In genomic region chr3:92998691-92999090, GRCm38 (mm10) we compare ENCODE assay signal across 9 mouse cellular contexts. TPM values are rescaled to one million over a fixed set of nuclear protein-coding genes. Genes with fewer than 3 reads are reported as not detected.
DNase-seq lines count a peak whose midpoint lies in the region; ATAC-seq and TF ChIP-seq lines count a peak whose summit lies in the region.
"Had no signal": no experiment of that assay in that cellular context is flagged by ENCODE, and none has a peak within 500 bp of the region (broad histone marks: within the 10 kb centered on the region; RNA-seq: fewer than 3 reads in every experiment).

No protein-coding gene starts in this region.

- no peak overlapping the region for H3K9ac ChIP-seq in intestine, embryonic 15.5 days

- no peaks in the 10 kb centered on the region for H3K9me3 ChIP-seq in intestine, embryonic 15.5 days
- no peaks in the 10 kb centered on the region for H3K9me3 ChIP-seq in midbrain, embryonic 10.5 days (replicated peaks)

- TF ChIP-seq CTCF in small intestine, adult 2 months (IDR thresholded peaks at IDR 0.05; ENCODE audit: extremely low read depth, insufficient read length, insufficient replicate concordance, low read depth, low read length) = peak; percentile 89

- H3K4me2 ChIP-seq in intestine, embryonic 15.5 days (replicated peaks) = no peak overlapping the region

- H3K27me3 ChIP-seq in intestine, embryonic 15.5 days (replicated peaks) = no peaks in the 10 kb centered on the region
- H3K27me3 ChIP-seq in midbrain, embryonic 10.5 days (ENCODE audit: low read depth, poor library complexity, severe bottlenecking) = no peaks in the 10 kb centered on the region
- H3K27me3 ChIP-seq in small intestine, adult 2 months (ENCODE audit: control insufficient read depth, insufficient read depth, low read length) = no peaks in the 10 kb centered on the region

- peak; percentile 82 for ATAC-seq in intestine, embryonic 15.5 days

- H3K4me1 ChIP-seq in intestine, embryonic 15.5 days (replicated peaks) = no peaks in the 10 kb centered on the region
- no peaks in the 10 kb centered on the region for H3K4me1 ChIP-seq in midbrain, embryonic 10.5 days
- H3K4me1 ChIP-seq in small intestine, adult 2 months (ENCODE audit: control insufficient read depth, insufficient read depth, insufficient read length, low read length) = no peaks in the 10 kb centered on the region

- peak; percentile 82 for DNase-seq in adipocyte (ENCODE audit: low spot score)
- DNase-seq in cerebellum, adult 9-11 months = peak; percentile 9
- DNase-seq in frontal cortex, postnatal 25 days (ENCODE audit: low spot score in 2 of 2) = peak; percentile 55 to 62
- DNase-seq in left cerebral cortex, postnatal 10 days (ENCODE audit: extremely low spot score in 1 of 2, low spot score in 2 of 2) = peak; percentile 74 to 82
- DNase-seq in midbrain, embryonic 10.5 days (ENCODE audit: low spot score) = peak; percentile 76
- no peak for DNase-seq in B cell, adult 2 months

- no peak overlapping the region for H3K27ac ChIP-seq in intestine, embryonic 15.5 days
- no peak overlapping the region for H3K27ac ChIP-seq in midbrain, embryonic 10.5 days (replicated peaks)
- H3K27ac ChIP-seq in small intestine, adult 2 months (ENCODE audit: insufficient read depth, low read depth, low read length) = no peak overlapping the region

- intact Hi-C loops in left cerebral cortex, postnatal 10 days (cut with DNase I) = no loop called here

- no peak overlapping the region for H3K4me3 ChIP-seq in intestine, embryonic 15.5 days (replicated peaks)
- H3K4me3 ChIP-seq in midbrain, embryonic 10.5 days = no peak overlapping the region
- H3K4me3 ChIP-seq in small intestine, adult 2 months (ENCODE audit: low read depth, low read length) = no peak overlapping the region

- WGBS in intestine, embryonic 15.5 days = 5% methylated on average over 7 of the region's 7 CpGs
- 7% methylated on average over 7 of the region's 7 CpGs for WGBS in midbrain, embryonic 10.5 days
- 3% methylated on average over 7 of the region's 7 CpGs for WGBS in small intestine, adult 2 months

- H3K36me3 ChIP-seq in intestine, embryonic 15.5 days = no peaks in the 10 kb centered on the region
- H3K36me3 ChIP-seq in midbrain, embryonic 10.5 days = no peaks in the 10 kb centered on the region
- H3K36me3 ChIP-seq in small intestine, adult 2 months (ENCODE audit: control insufficient read depth, insufficient read depth, low read length) = no peaks in the 10 kb centered on the region

- no peak for TF ChIP-seq POLR2A in small intestine, adult 2 months (IDR thresholded peaks at IDR 0.05; ENCODE audit: low read depth, low read length)

RNA-seq across cellular contexts. Expression of gene Lce3f, which starts 6.7 kb away (rescaled TPM):
- polyA plus RNA-seq in intestine, embryonic 15.5 days (2015; fragmentation: Nextera tagmentation; extraction: Ambion mirVana) = not detected in 2 replicates
- total RNA-seq in left cerebral cortex, postnatal 10 days (2021) = not detected
- polyA plus RNA-seq in midbrain, embryonic 10.5 days (2016; fragmentation: Nextera tagmentation; extraction: Ambion mirVana) = not detected in 2 replicates
- 0.63 TPM in 1 of 2 replicates, not detected in the other for polyA plus RNA-seq in small intestine, adult 2 months (2012; rRNA removed)
- polyA plus RNA-seq: heart, embryonic 14.5 days had no signal

RNA-seq across cellular contexts. Expression of gene Crct1, which starts 16.8 kb away (rescaled TPM):
- polyA plus RNA-seq in intestine, embryonic 15.5 days (2015; fragmentation: Nextera tagmentation; extraction: Ambion mirVana) = not detected in 2 replicates
- total RNA-seq in left cerebral cortex, postnatal 10 days (2021) = not detected
- polyA plus RNA-seq in midbrain, embryonic 10.5 days (2016; fragmentation: Nextera tagmentation; extraction: Ambion mirVana) = 0.17 and 0.32 TPM in 2 replicates
- 0.19 TPM in 1 of 2 replicates, not detected in the other for polyA plus RNA-seq in small intestine, adult 2 months (2012; rRNA removed)
- polyA plus RNA-seq: heart, embryonic 14.5 days had no signal

RNA-seq across cellular contexts. Expression of gene Lce1m, which starts 20.2 kb away (rescaled TPM):
- polyA plus RNA-seq in intestine, embryonic 15.5 days (2015; fragmentation: Nextera tagmentation; extraction: Ambion mirVana) = not detected in 2 replicates
- not detected for total RNA-seq in left cerebral cortex, postnatal 10 days (2021)
- not detected in 2 replicates for polyA plus RNA-seq in midbrain, embryonic 10.5 days (2016; fragmentation: Nextera tagmentation; extraction: Ambion mirVana)
- not detected in 2 replicates for polyA plus RNA-seq in small intestine, adult 2 months (2012; rRNA removed)
- polyA plus RNA-seq: heart, embryonic 14.5 days had no signal

RNA-seq across cellular contexts. Expression of gene Lce3e, which starts 31.8 kb away (rescaled TPM):
- not detected in 2 replicates for polyA plus RNA-seq in intestine, embryonic 15.5 days (2015; fragmentation: Nextera tagmentation; extraction: Ambion mirVana)
- total RNA-seq in left cerebral cortex, postnatal 10 days (2021) = not detected
- polyA plus RNA-seq in midbrain, embryonic 10.5 days (2016; fragmentation: Nextera tagmentation; extraction: Ambion mirVana) = not detected in 2 replicates
- polyA plus RNA-seq in small intestine, adult 2 months (2012; rRNA removed) = not detected in 2 replicates
- polyA plus RNA-seq: heart, embryonic 14.5 days had no signal

RNA-seq across cellular contexts. Expression of gene Lce3d, which starts 41.5 kb away (rescaled TPM):
- not detected in 2 replicates for polyA plus RNA-seq in intestine, embryonic 15.5 days (2015; fragmentation: Nextera tagmentation; extraction: Ambion mirVana)
- total RNA-seq in left cerebral cortex, postnatal 10 days (2021) = not detected
- polyA plus RNA-seq in midbrain, embryonic 10.5 days (2016; fragmentation: Nextera tagmentation; extraction: Ambion mirVana) = not detected in 2 replicates
- not detected in 2 replicates for polyA plus RNA-seq in small intestine, adult 2 months (2012; rRNA removed)
- polyA plus RNA-seq: heart, embryonic 14.5 days had no signal

Comparison
In these comparisons a context has a peak if more than half of its experiments do, and no peak if none do; other contexts are left out.
1. DNase-seq: peak in adipocyte (single experiment), cerebellum, adult 9-11 months (single experiment), frontal cortex, postnatal 25 days (2 of 2), left cerebral cortex, postnatal 10 days (2 of 2) and midbrain, embryonic 10.5 days (single experiment); none in B cell, adult 2 months (0 of 2).